Mouse (Mus musculus): ENCODE results near the gene Rmnd5b. TPM values are rescaled to one million over a fixed set of nuclear protein-coding genes. Genes with fewer than 3 reads are reported as not detected.
"Not testable (repeated sequence)": the region's sequence is repeated elsewhere in the genome, so short reads cannot be mapped to it uniquely, and the experiment has no call there.

Gene Rmnd5b
- polyA plus RNA-seq, 1 experiment from 2014 or later, result 39.9 TPM

GRCm38 (mm10) chr11:51617693-51618092, 18.0 kb downstream of the Rmnd5b start:
- no peak overlapping the region for H3K4me3 ChIP-seq (replicated peaks)
- H3K4me2 ChIP-seq, result no peak overlapping the region
- no peaks in the 10 kb centered on the region for H3K27me3 ChIP-seq (replicated peaks)
- H3K27ac ChIP-seq, result no peak overlapping the region
- 3% methylated on average over 4 of the region's 4 CpGs for WGBS
- H3K9me3 ChIP-seq, result no peaks in the 10 kb centered on the region
- no peak for ATAC-seq (ENCODE audit: insufficient read depth, low FRiP score, low read depth)
- peaks cover 9% of the 10 kb centered on the region for H3K36me3 ChIP-seq
- H3K9ac ChIP-seq, result no peak overlapping the region
- peaks cover 26% of the 10 kb centered on the region for H3K4me1 ChIP-seq

GRCm38 (mm10) chr11:51616113-51616512, 19.6 kb downstream of the Rmnd5b start:
- H3K9me3 ChIP-seq; H3K27me3 ChIP-seq (replicated peaks); H3K36me3 ChIP-seq; ATAC-seq (ENCODE audit: insufficient read depth, low FRiP score, low read depth); H3K9ac ChIP-seq: not testable (repeated sequence)
- Histone ChIP-seq H3K4me3 (replicated peaks) (peak overlapping the region; percentile 42; the same call in 1 of the 2 replicates), H3K4me1 (peaks cover 26% of the 10 kb centered on the region), H3K27ac (peak overlapping the region; percentile 98), H3K4me2 (peak overlapping the region; percentile 75)
- WGBS, result 89% methylated on average over 7 of the region's 7 CpGs

- peak overlapping the region; percentile 98 for H3K27ac ChIP-seq
- H3K27me3 ChIP-seq (replicated peaks), result no peaks in the 10 kb centered on the region
- H3K9me3 ChIP-seq, result no peaks in the 10 kb centered on the region
- H3K4me3 ChIP-seq (replicated peaks), result peak overlapping the region; percentile 42
- H3K36me3 ChIP-seq, result no peaks in the 10 kb centered on the region
- 2% methylated on average over 14 of the region's 14 CpGs for WGBS
- H3K4me2 ChIP-seq, result peak overlapping the region; percentile 75
- H3K4me1 ChIP-seq, result peaks cover 23% of the 10 kb centered on the region
- peak overlapping the region; percentile 58 for H3K9ac ChIP-seq
- ATAC-seq (ENCODE audit: insufficient read depth, low FRiP score, low read depth), result peak; percentile 81; the same call in 1 of the 2 replicates
Measured at GRCm38 (mm10) chr11:51615601-51616000, 20.1 kb downstream of the Rmnd5b start.

GRCm38 (mm10) chr11:51615129-51615528, 20.6 kb downstream of the Rmnd5b start:
- H3K36me3 ChIP-seq, result no peaks in the 10 kb centered on the region
- no peaks in the 10 kb centered on the region for H3K27me3 ChIP-seq (replicated peaks)
- 0 out of 2 replicates have a peak, but pooled peaks have one; percentile 7 for ATAC-seq (ENCODE audit: insufficient read depth, low FRiP score, low read depth)
- 26% methylated on average over 7 of the region's 7 CpGs for WGBS
- peaks cover 19% of the 10 kb centered on the region for H3K4me1 ChIP-seq
- no peaks in the 10 kb centered on the region for H3K9me3 ChIP-seq
- peak overlapping the region; percentile 98 for H3K27ac ChIP-seq
- H3K9ac ChIP-seq, result peak overlapping the region; percentile 58; the same call in 1 of the 2 replicates
- H3K4me3 ChIP-seq (replicated peaks), result peak overlapping the region; percentile 42
- H3K4me2 ChIP-seq, result peak overlapping the region; percentile 75

GRCm38 (mm10) chr11:51614256-51614655, 21.4 kb downstream of the Rmnd5b start:
- no peak for ATAC-seq (ENCODE audit: insufficient read depth, low FRiP score, low read depth)
- Histone ChIP-seq H3K36me3 (no peaks in the 10 kb centered on the region), H3K27ac (peak overlapping the region; percentile 98), H3K4me2 (no peak overlapping the region), H3K4me1 (peaks cover 19% of the 10 kb centered on the region), H3K27me3 (replicated peaks) (no peaks in the 10 kb centered on the region), H3K9ac (no peak overlapping the region), H3K4me3 (replicated peaks) (no peak overlapping the region), H3K9me3 (no peaks in the 10 kb centered on the region)
- WGBS, result 69% methylated on average over 8 of the region's 8 CpGs

GRCm38 (mm10) chr11:51609940-51610339, 25.8 kb downstream of the Rmnd5b start:
- not testable (repeated sequence) for H3K4me2 ChIP-seq; H3K9me3 ChIP-seq; H3K27ac ChIP-seq; H3K36me3 ChIP-seq; H3K4me3 ChIP-seq (replicated peaks); H3K9ac ChIP-seq; H3K27me3 ChIP-seq (replicated peaks); ATAC-seq (ENCODE audit: insufficient read depth, low FRiP score, low read depth)
- H3K4me1 ChIP-seq, result peaks cover 15% of the 10 kb centered on the region
- 76% methylated on average over 5 of the region's 5 CpGs for WGBS

- H3K27ac ChIP-seq, result no peak overlapping the region; the same call in 1 of the 2 replicates
- no peak overlapping the region for H3K4me3 ChIP-seq (replicated peaks)
- H3K27me3 ChIP-seq (replicated peaks), result no peaks in the 10 kb centered on the region
- no peak for ATAC-seq (ENCODE audit: insufficient read depth, low FRiP score, low read depth)
- no peaks in the 10 kb centered on the region for H3K9me3 ChIP-seq
- WGBS, result 54% methylated on average over 3 of the region's 3 CpGs
- peaks cover 15% of the 10 kb centered on the region for H3K4me1 ChIP-seq
- no peak overlapping the region for H3K9ac ChIP-seq
- peaks cover 8% of the 10 kb centered on the region for H3K36me3 ChIP-seq
- no peak overlapping the region for H3K4me2 ChIP-seq
Measured at GRCm38 (mm10) chr11:51609266-51609909, 26.3 kb downstream of the Rmnd5b start.

- H3K27ac ChIP-seq, result peak overlapping the region; percentile 86
- peak overlapping the region; percentile 53 for H3K9ac ChIP-seq
- H3K4me3 ChIP-seq (replicated peaks), result peak overlapping the region; percentile 96
- WGBS, result 6% methylated on average over 15 of the region's 15 CpGs
- peaks cover 30% of the 10 kb centered on the region for H3K4me1 ChIP-seq
- no peaks in the 10 kb centered on the region for H3K27me3 ChIP-seq (replicated peaks)
- ATAC-seq (ENCODE audit: insufficient read depth, low FRiP score, low read depth), result peak; percentile 23; the same call in 1 of the 2 replicates
- H3K36me3 ChIP-seq, result peaks cover 25% of the 10 kb centered on the region
- no peaks in the 10 kb centered on the region for H3K9me3 ChIP-seq
- H3K4me2 ChIP-seq, result peak overlapping the region; percentile 70
Measured at GRCm38 (mm10) chr11:51607096-51607738, 28.5 kb downstream of the Rmnd5b start.

GRCm38 (mm10) chr11:51606447-51607095, 29.1 kb downstream of the Rmnd5b start, which contains the start of gene Hnrnpab:
Gene Hnrnpab, minus strand, starts transcription at chr11:51606847.
- no peaks in the 10 kb centered on the region for H3K9me3 ChIP-seq
- H3K4me3 ChIP-seq (replicated peaks), result peak within 1 kb of the TSS; percentile 96
- peaks cover 32% of the 10 kb centered on the region for H3K36me3 ChIP-seq
- peak; percentile 91 for ATAC-seq (ENCODE audit: insufficient read depth, low FRiP score, low read depth)
- H3K4me1 ChIP-seq, result peaks cover 37% of the 10 kb centered on the region
- no peaks in the 10 kb centered on the region for H3K27me3 ChIP-seq (replicated peaks)
- peak within 1 kb of the TSS; percentile 78 for H3K4me2 ChIP-seq
- WGBS, result under 1% methylated on average over 89 of the region's 91 CpGs
- peak within 1 kb of the TSS; percentile 98 for H3K9ac ChIP-seq
- peak within 1 kb of the TSS; percentile 95 for H3K27ac ChIP-seq

GRCm38 (mm10) chr11:51605602-51606446, 29.9 kb downstream of the Rmnd5b start:
- Histone ChIP-seq H3K27ac (peak overlapping the region; percentile 95), H3K27me3 (replicated peaks) (no peaks in the 10 kb centered on the region), H3K9ac (peak overlapping the region; percentile 98), H3K4me2 (peak overlapping the region; percentile 78), H3K9me3 (no peaks in the 10 kb centered on the region), H3K36me3 (peaks cover 39% of the 10 kb centered on the region), H3K4me1 (peaks cover 38% of the 10 kb centered on the region), H3K4me3 (replicated peaks) (peak overlapping the region; percentile 96)
- ATAC-seq (ENCODE audit: insufficient read depth, low FRiP score, low read depth), result peak; percentile 81
- WGBS, result under 1% methylated on average over 80 of the region's 81 CpGs

- WGBS, result 88% methylated on average over 3 of the region's 3 CpGs
- no peaks in the 10 kb centered on the region for H3K27me3 ChIP-seq (replicated peaks)
- H3K4me2 ChIP-seq, result no peak overlapping the region
- no peaks in the 10 kb centered on the region for H3K9me3 ChIP-seq
- H3K36me3 ChIP-seq, result peaks cover 75% of the 10 kb centered on the region
- H3K4me3 ChIP-seq (replicated peaks), result no peak overlapping the region
- H3K4me1 ChIP-seq, result peaks cover 34% of the 10 kb centered on the region
- ATAC-seq (ENCODE audit: insufficient read depth, low FRiP score, low read depth), result no peak
- H3K9ac ChIP-seq, result no peak overlapping the region
- H3K27ac ChIP-seq, result no peak overlapping the region
Measured at GRCm38 (mm10) chr11:51602253-51602652, 33.4 kb downstream of the Rmnd5b start.

Data from stomach, embryonic 15.5 days (tissue).